In the genomic region with DNA sequence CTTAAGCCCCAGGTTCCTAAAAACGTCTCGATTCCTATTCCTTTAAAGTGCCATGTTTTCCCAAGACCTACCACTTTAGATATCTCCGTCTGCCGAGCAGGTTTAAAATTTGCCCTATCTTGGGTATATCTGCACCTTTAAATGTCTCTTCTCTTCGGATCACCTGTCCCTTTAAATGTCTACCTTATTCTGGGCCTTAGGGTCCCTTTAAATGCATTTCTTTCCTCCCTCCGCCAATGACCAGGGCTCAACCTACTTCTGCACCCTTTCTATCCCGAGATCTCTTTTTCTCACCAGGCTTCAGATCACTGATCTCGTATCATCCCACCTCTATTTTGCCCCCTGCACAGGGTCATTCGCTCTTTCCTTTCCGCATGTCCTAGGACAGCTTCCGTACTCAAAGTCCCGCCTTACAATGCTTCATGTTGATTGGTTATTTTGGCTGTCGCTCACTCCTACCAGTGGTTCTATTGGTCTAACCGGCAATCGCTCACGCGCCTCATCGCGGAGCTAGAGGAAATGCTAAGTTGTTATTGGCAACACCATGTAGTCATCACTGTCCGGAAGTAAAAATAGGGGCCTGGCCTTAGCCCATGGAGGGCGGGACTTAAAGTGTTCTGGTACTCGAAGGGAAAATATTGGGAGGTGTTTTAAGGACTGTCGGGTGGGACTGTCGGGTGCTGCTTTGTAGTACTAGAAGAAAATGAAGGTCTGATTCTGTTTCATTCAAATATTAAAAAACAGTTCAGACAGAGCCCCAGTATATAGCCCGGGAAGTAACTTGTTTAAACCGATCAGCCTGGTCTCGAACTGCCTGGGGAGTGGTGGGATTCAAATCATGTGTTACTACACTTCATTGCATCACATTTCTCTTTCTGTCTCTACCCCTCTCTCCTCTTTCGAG, we compare ENCODE assay signal across 8 mouse cellular contexts. TPM values are rescaled to one million over a fixed set of nuclear protein-coding genes. Genes with fewer than 3 reads are reported as not detected.
DNase-seq lines count a peak whose midpoint lies in the region; ATAC-seq lines count a peak whose summit lies in the region.

A gene (minus strand): TSS at position 381 of the 904 bp plus-strand sequence.

- no peaks in the 10 kb centered on the region for H3K4me1 ChIP-seq in hindbrain, embryonic 11.5 days (replicated peaks; ENCODE audit: control insufficient read depth, insufficient read depth, low read length)

- H3K27ac ChIP-seq in hindbrain, embryonic 11.5 days (ENCODE audit: low read depth, low read length) = 0 out of 2 replicates have a peak within 1 kb of the TSS, but pooled peaks have one; percentile 0

- H3K4me2 ChIP-seq in hindbrain, embryonic 11.5 days (replicated peaks; ENCODE audit: low read depth, low read length) = peak within 1 kb of the TSS; percentile 45

- H3K36me3 ChIP-seq in hindbrain, embryonic 11.5 days (ENCODE audit: control insufficient read depth, insufficient read depth, low read length) = 0 out of 2 replicates have a peak, but pooled peaks cover 3% of the 10 kb centered on the region

- peak; percentile 99 for ATAC-seq in hindbrain, embryonic 11.5 days (ENCODE audit: low FRiP score)

- peak; percentile 95 for DNase-seq in Muller cell, postnatal 12 days (ENCODE audit: inconsistent ontology term)
- peak; percentile 100 for DNase-seq in cerebellum, adult 9-11 months
- DNase-seq in frontal cortex, adult 2 months (ENCODE audit: extremely low spot score in 1 of 2, low spot score in 1 of 2) = peak; percentile 99 to 100
- DNase-seq in hindbrain, embryonic 11.5 days (ENCODE audit: low spot score) = peak; percentile 100
- peak; percentile 100 for DNase-seq in layer of hippocampus, postnatal 10 days (ENCODE audit: low spot score in 2 of 2)
- peak; percentile 99 for DNase-seq in lung, postnatal 10 days
- DNase-seq in ovary, postnatal 36 days (ENCODE audit: low spot score) = peak; percentile 92
- DNase-seq in thymus, postnatal 25 days = peak; percentile 99

- no peaks in the 10 kb centered on the region for H3K9me3 ChIP-seq in hindbrain, embryonic 11.5 days (ENCODE audit: control insufficient read depth, low read length)

- H3K4me3 ChIP-seq in hindbrain, embryonic 11.5 days (ENCODE audit: low read depth, low read length) = peak within 1 kb of the TSS; percentile 47

- peak within 1 kb of the TSS; percentile 46 for H3K9ac ChIP-seq in hindbrain, embryonic 11.5 days (ENCODE audit: low read depth, low read length)

- WGBS in hindbrain, embryonic 11.5 days = 7% methylated on average over 28 of the region's 28 CpGs

- no peaks in the 10 kb centered on the region for H3K27me3 ChIP-seq in hindbrain, embryonic 11.5 days (ENCODE audit: control insufficient read depth, insufficient read depth, low read length)

RNA-seq across cellular contexts. Expression of the gene that starts here (rescaled TPM):
- polyA plus RNA-seq in frontal cortex, adult 2 months (2012; rRNA removed) = 43.7 and 47.7 TPM in 2 replicates
- polyA plus RNA-seq in hindbrain, embryonic 11.5 days (2014; fragmentation: Nextera tagmentation; extraction: Ambion mirVana) = 26.2 and 26.5 TPM in 2 replicates
- total RNA-seq in layer of hippocampus, postnatal 10 days (2021) = 10 to 100 TPM; 28.8 to 33.6 TPM

Comparison
In these comparisons a context has a peak if more than half of its experiments do, and no peak if none do; other contexts are left out.
1. Peak in every context shown above with its lines: DNase-seq, ATAC-seq, H3K4me3 ChIP-seq and H3K27ac ChIP-seq.